Mouse (Mus musculus): Measurements from ENCODE around the gene Wwp2.

Gene Wwp2

GRCm38 (mm10) chr8:107560820-107561536 lies 124.8 kb downstream of the Wwp2 start:
- DNase-seq (ENCODE audit: low spot score in 2 of 2), result no peak

- no peak for DNase-seq (ENCODE audit: low spot score in 2 of 2)
Measured at GRCm38 (mm10) chr8:107562164-107562563, 126.0 kb downstream of the Wwp2 start.

GRCm38 (mm10) chr8:107571046-107571445 lies 134.9 kb downstream of the Wwp2 start:
- no peak for DNase-seq (ENCODE audit: low spot score in 2 of 2)

- no peak for DNase-seq (ENCODE audit: low spot score in 2 of 2)
Measured at GRCm38 (mm10) chr8:107571486-107572135, 135.4 kb downstream of the Wwp2 start.

- peak; percentile 40 to 84 for DNase-seq (ENCODE audit: low spot score in 2 of 2)
Measured at GRCm38 (mm10) chr8:107572497-107572896, 136.3 kb downstream of the Wwp2 start.

- peak in 1 of 2 experiments; percentile 26 for DNase-seq (ENCODE audit: low spot score in 2 of 2)
Measured at GRCm38 (mm10) chr8:107574771-107575170, 138.6 kb downstream of the Wwp2 start.

GRCm38 (mm10) chr8:107576702-107577101 lies 140.5 kb downstream of the Wwp2 start:
- peak; percentile 45 to 77 for DNase-seq (ENCODE audit: low spot score in 2 of 2)

- no peak for DNase-seq (ENCODE audit: low spot score in 2 of 2)
Measured at GRCm38 (mm10) chr8:107577640-107578039, 141.5 kb downstream of the Wwp2 start.

- no peak for DNase-seq (ENCODE audit: low spot score in 2 of 2)
Measured at GRCm38 (mm10) chr8:107578132-107578531, 142.0 kb downstream of the Wwp2 start.

GRCm38 (mm10) chr8:107578541-107578940 lies 142.4 kb downstream of the Wwp2 start:
- DNase-seq (ENCODE audit: low spot score in 2 of 2), result no peak

GRCm38 (mm10) chr8:107580879-107581278 lies 144.7 kb downstream of the Wwp2 start:
- no peak for DNase-seq (ENCODE audit: low spot score in 2 of 2)

- DNase-seq (ENCODE audit: low spot score in 2 of 2), result no peak
Measured at GRCm38 (mm10) chr8:107581536-107581935, 145.4 kb downstream of the Wwp2 start.

- DNase-seq (ENCODE audit: low spot score in 2 of 2), result no peak
Measured at GRCm38 (mm10) chr8:107582136-107582535, 146.0 kb downstream of the Wwp2 start.

GRCm38 (mm10) chr8:107587429-107587994 lies 151.3 kb downstream of the Wwp2 start:
- no peak for DNase-seq (ENCODE audit: low spot score in 2 of 2)

GRCm38 (mm10) chr8:107587995-107588780 lies 152.0 kb downstream of the Wwp2 start, which contains the start of gene Psmd7:
Gene Psmd7, minus strand, starts transcription at chr8:107588464.
- peak; percentile 86 to 91 for DNase-seq (ENCODE audit: low spot score in 2 of 2)

- no peak for DNase-seq (ENCODE audit: low spot score in 2 of 2)
Measured at GRCm38 (mm10) chr8:107593967-107594729, 158.0 kb downstream of the Wwp2 start.

GRCm38 (mm10) chr8:107594817-107595216 lies 158.7 kb downstream of the Wwp2 start:
- no peak for DNase-seq (ENCODE audit: low spot score in 2 of 2)

GRCm38 (mm10) chr8:107597731-107598130 lies 161.6 kb downstream of the Wwp2 start:
- no peak for DNase-seq (ENCODE audit: low spot score in 2 of 2)

GRCm38 (mm10) chr8:107599691-107600090 lies 163.5 kb downstream of the Wwp2 start:
- DNase-seq (ENCODE audit: low spot score in 2 of 2), result no peak

- peak in 1 of 2 experiments; percentile 66 for DNase-seq (ENCODE audit: low spot score in 2 of 2)
Measured at GRCm38 (mm10) chr8:107603026-107603425, 166.9 kb downstream of the Wwp2 start.

Data from thymus, postnatal 10 days (tissue).